Mouse (Mus musculus) kidney, embryonic 14.5 days (tissue): ENCODE data around the gene Otog. TPM values are rescaled to one million over a fixed set of nuclear protein-coding genes. Genes with fewer than 3 reads are reported as not detected.

ENCODE experiments used
- ATAC-seq: fragments of 200-750 bp; cut with Nextera tagmentation; 2 replicates; pipeline ENCODE4 v1.8.0; 2017; ENCODE audit warnings: moderate number of reproducible peaks, mild to moderate bottlenecking, moderate TSS enrichment, moderate library complexity; ENCODE audit not compliant: low FRiP score, low TSS enrichment
- H3K27ac ChIP-seq: fragments of 300-500 bp; sonication (generic); 2 replicates; pipeline ENCODE4 v1.5.1; 2014; ENCODE audit warnings: low read depth, mild to moderate bottlenecking, low read length, moderate library complexity, mixed read lengths
- H3K27me3 ChIP-seq: fragments of 300-500 bp; sonication (generic); 2 replicates; pipeline ENCODE4 v1.6.1; 2014; ENCODE audit warnings: mild to moderate bottlenecking, low read length; ENCODE audit not compliant: control insufficient read depth, insufficient read depth
- H3K36me3 ChIP-seq: fragments of 300-500 bp; sonication (generic); 2 replicates; pipeline ENCODE4 v1.6.1; 2014; ENCODE audit warnings: low read length, mixed read lengths; ENCODE audit not compliant: control insufficient read depth, insufficient read depth
- H3K4me1 ChIP-seq: fragments of 300-500 bp; sonication (generic); 2 replicates; pipeline ENCODE4 v1.6.1; 2014; ENCODE audit warnings: low read length, mixed read lengths; ENCODE audit not compliant: control insufficient read depth, insufficient read depth
- H3K4me2 ChIP-seq: fragments of 300-500 bp; sonication (generic); replicated peaks from 2 replicates; pipeline ENCODE4 v1.6.1; 2014; ENCODE audit warnings: low read depth, mild to moderate bottlenecking, low read length
- H3K4me3 ChIP-seq: fragments of 300-500 bp; sonication (generic); 2 replicates; pipeline ENCODE4 v1.5.1; 2014; ENCODE audit warnings: mild to moderate bottlenecking, low read length
- H3K9ac ChIP-seq: fragments of 300-500 bp; sonication (generic); 2 replicates; pipeline ENCODE4 v1.6.1; 2014; ENCODE audit warnings: low read depth, mild to moderate bottlenecking, low read length, moderate library complexity
- H3K9me3 ChIP-seq: fragments of 300-500 bp; sonication (generic); 2 replicates; pipeline ENCODE4 v1.6.1; 2016; ENCODE audit warnings: low read length; ENCODE audit not compliant: control insufficient read depth
- WGBS: fragments of 180-500 bp; shearing (Covaris S2); extraction: QIAGEN DNeasy Blood & Tissue Kit; methylation state at CpG from one replicate; pipeline ENCODE4 v1.1.7; 2014; 5-methylcytosine and 5-hydroxymethylcytosine counted together
- polyA plus RNA-seq: library from polyadenylated mRNA; unstranded; fragments of >200 nt; fragmentation: Nextera tagmentation; extraction: Ambion mirVana; gene quantifications from 2 replicates; pipeline ENCODE4 v1.2.1, GENCODE M21; 2014

Gene Otog
- polyA plus RNA-seq, 1 experiment from 2014 or later: 0.03 TPM

GRCm38 (mm10) chr7:46246876-46247275 lies 6.1 kb downstream of the Otog start:
- no peak for ATAC-seq
- Histone ChIP-seq H3K4me3 (no peak overlapping the region), H3K27me3 (no peaks in the 10 kb centered on the region)

GRCm38 (mm10) chr7:46247606-46248005 lies 6.8 kb downstream of the Otog start:
- Histone ChIP-seq H3K4me1 (no peaks in the 10 kb centered on the region), H3K9me3 (no peaks in the 10 kb centered on the region), H3K4me2 (no peak overlapping the region), H3K27me3 (no peaks in the 10 kb centered on the region), H3K4me3 (no peak overlapping the region), H3K27ac (no peak overlapping the region), H3K9ac (no peak overlapping the region), H3K36me3 (no peaks in the 10 kb centered on the region)
- ATAC-seq: no peak
- 86% methylated on average over 3 of the region's 3 CpGs for WGBS

More at GRCm38 (mm10) chr7:46246876-46247275, 6.1 kb downstream of the Otog start:
- no peak overlapping the region for H3K4me2 ChIP-seq
- no peak overlapping the region for H3K27ac ChIP-seq
- H3K36me3 ChIP-seq: no peaks in the 10 kb centered on the region
- H3K9me3 ChIP-seq: no peaks in the 10 kb centered on the region
- H3K9ac ChIP-seq: no peak overlapping the region
- H3K4me1 ChIP-seq: no peaks in the 10 kb centered on the region

GRCm38 (mm10) chr7:46251841-46252240 lies 11.1 kb downstream of the Otog start:
- ATAC-seq: no peak
- Histone ChIP-seq H3K4me2 (no peak overlapping the region), H3K36me3 (no peaks in the 10 kb centered on the region), H3K9me3 (no peaks in the 10 kb centered on the region), H3K27me3 (no peaks in the 10 kb centered on the region), H3K27ac (no peak overlapping the region), H3K4me3 (no peak overlapping the region), H3K4me1 (no peaks in the 10 kb centered on the region), H3K9ac (no peak overlapping the region)
- 81% methylated on average over 4 of the region's 4 CpGs for WGBS

- Histone ChIP-seq H3K4me3 (no peak overlapping the region), H3K4me1 (no peaks in the 10 kb centered on the region), H3K9ac (no peak overlapping the region), H3K27me3 (no peaks in the 10 kb centered on the region), H3K27ac (no peak overlapping the region), H3K9me3 (no peaks in the 10 kb centered on the region), H3K4me2 (no peak overlapping the region), H3K36me3 (no peaks in the 10 kb centered on the region)
- WGBS: 66% methylated on average over 5 of the region's 5 CpGs
- ATAC-seq: no peak
Measured at GRCm38 (mm10) chr7:46276156-46276555, 35.4 kb downstream of the Otog start.

- Histone ChIP-seq H3K4me2 (no peak overlapping the region), H3K4me1 (no peaks in the 10 kb centered on the region), H3K27ac (no peak overlapping the region), H3K9me3 (no peaks in the 10 kb centered on the region), H3K27me3 (peaks cover 5% of the 10 kb centered on the region; the same call in 1 of the 2 replicates), H3K4me3 (no peak overlapping the region), H3K9ac (no peak overlapping the region), H3K36me3 (no peaks in the 10 kb centered on the region)
- 10% methylated on average over 6 of the region's 6 CpGs for WGBS
- no peak for ATAC-seq
Measured at GRCm38 (mm10) chr7:46279946-46280345, 39.2 kb downstream of the Otog start.

GRCm38 (mm10) chr7:46280896-46281295 lies 40.1 kb downstream of the Otog start:
- Histone ChIP-seq H3K27ac (no peak overlapping the region), H3K4me3 (no peak overlapping the region), H3K27me3 (peaks cover 5% of the 10 kb centered on the region; the same call in 1 of the 2 replicates), H3K4me2 (no peak overlapping the region), H3K36me3 (no peaks in the 10 kb centered on the region), H3K9me3 (no peaks in the 10 kb centered on the region), H3K9ac (no peak overlapping the region), H3K4me1 (no peaks in the 10 kb centered on the region)
- ATAC-seq: no peak

- no peak for ATAC-seq
- peaks cover 5% of the 10 kb centered on the region; the same call in 1 of the 2 replicates for H3K27me3 ChIP-seq
- no peak overlapping the region for H3K9ac ChIP-seq
- H3K27ac ChIP-seq: no peak overlapping the region
- no peaks in the 10 kb centered on the region for H3K9me3 ChIP-seq
- no peak overlapping the region for H3K4me3 ChIP-seq
- WGBS: 68% methylated on average over 7 of the region's 7 CpGs
- no peaks in the 10 kb centered on the region for H3K36me3 ChIP-seq
- H3K4me1 ChIP-seq: no peaks in the 10 kb centered on the region
- no peak overlapping the region for H3K4me2 ChIP-seq
Measured at GRCm38 (mm10) chr7:46282276-46282675, 41.5 kb downstream of the Otog start.

GRCm38 (mm10) chr7:46283681-46284080 lies 42.9 kb downstream of the Otog start:
- peak; percentile 48; the same call in 1 of the 2 replicates for ATAC-seq
- H3K9me3 ChIP-seq: no peaks in the 10 kb centered on the region
- H3K4me1 ChIP-seq: no peaks in the 10 kb centered on the region
- no peak overlapping the region for H3K4me2 ChIP-seq
- H3K27me3 ChIP-seq: peaks cover 5% of the 10 kb centered on the region; the same call in 1 of the 2 replicates
- no peaks in the 10 kb centered on the region for H3K36me3 ChIP-seq
- no peak overlapping the region for H3K27ac ChIP-seq
- H3K4me3 ChIP-seq: no peak overlapping the region
- 57% methylated on average over 10 of the region's 10 CpGs for WGBS
- no peak overlapping the region for H3K9ac ChIP-seq

- Histone ChIP-seq H3K4me1 (no peaks in the 10 kb centered on the region), H3K27me3 (peaks cover 5% of the 10 kb centered on the region; the same call in 1 of the 2 replicates), H3K9me3 (no peaks in the 10 kb centered on the region), H3K36me3 (no peaks in the 10 kb centered on the region), H3K4me3 (no peak overlapping the region), H3K9ac (no peak overlapping the region), H3K27ac (no peak overlapping the region), H3K4me2 (no peak overlapping the region)
- ATAC-seq: no peak
- 90% methylated on average over 12 of the region's 12 CpGs for WGBS
Measured at GRCm38 (mm10) chr7:46285161-46285839, 44.5 kb downstream of the Otog start.
